ENCODE assay signal across 17 mouse cellular contexts in genomic region chr3:29169003-29169402, GRCm38 (mm10).
"Had no signal": no experiment of that assay in that cellular context is flagged by ENCODE, and none has a peak within 500 bp of the region (broad histone marks: within the 10 kb centered on the region; RNA-seq: fewer than 3 reads in every experiment).

No protein-coding gene starts in this region.

- ATAC-seq: liver, postnatal 0 days; lung, postnatal 0 days had no signal

- H3K4me1 ChIP-seq: kidney, embryonic 15.5 days; limb, embryonic 12.5 days; limb, embryonic 15.5 days had no signal

- DNase-seq: kidney, adult 11 months; kidney, adult 8-10 months; kidney, postnatal 10 days; kidney, postnatal 36 days; layer of hippocampus, postnatal 36 days; left cerebral cortex, postnatal 4 days; liver, postnatal 0 days; lung, embryonic 14.5 days; thymus, adult 18-20 months; thymus, postnatal 36 days had no signal

- H3K36me3 ChIP-seq: kidney, embryonic 15.5 days; limb, embryonic 12.5 days; limb, embryonic 15.5 days had no signal

- H3K4me3 ChIP-seq: kidney, embryonic 15.5 days; limb, embryonic 12.5 days; limb, embryonic 15.5 days had no signal

- H3K9me3 ChIP-seq: kidney, embryonic 15.5 days; limb, embryonic 12.5 days; limb, embryonic 15.5 days had no signal

- H3K27ac ChIP-seq: kidney, embryonic 15.5 days; limb, embryonic 12.5 days; limb, embryonic 15.5 days; liver, embryonic 14.5 days; macrophage had no signal

- H3K27me3 ChIP-seq: kidney, embryonic 15.5 days; limb, embryonic 12.5 days; limb, embryonic 15.5 days had no signal

- H3K4me2 ChIP-seq: kidney, embryonic 15.5 days; limb, embryonic 12.5 days; limb, embryonic 15.5 days; liver, embryonic 11.5 days; lung, embryonic 14.5 days had no signal

- H3K9ac ChIP-seq: kidney, embryonic 15.5 days; limb, embryonic 12.5 days; limb, embryonic 15.5 days; liver, embryonic 14.5 days; liver, postnatal 0 days; lung, embryonic 14.5 days had no signal
